Mouse (Mus musculus): ENCODE data around the gene Tgm6. TPM values are rescaled to one million over a fixed set of nuclear protein-coding genes. Genes with fewer than 3 reads are reported as not detected.

The Tgm6 gene
- total RNA-seq, 2 experiments from 2014 or later: not detected

- intact Hi-C loops (cut with DNase I): loop anchor here (10.0 kb wide), 1 partner anchor 243 kb away; no protein-coding TSS in a partner anchor
- no peak for DNase-seq (ENCODE audit: low spot score)
These were observed 59.5 kb downstream of the Tgm6 start for GRCm38 (mm10) chr2:130171674-130172073.

- no peak for DNase-seq (ENCODE audit: low spot score)
- intact Hi-C loops (cut with DNase I): loop anchor here (10.0 kb wide), 1 partner anchor 238 kb away; no protein-coding TSS in a partner anchor
These were observed 64.6 kb downstream of the Tgm6 start for GRCm38 (mm10) chr2:130176820-130177219.

GRCm38 (mm10) chr2:130178381-130178705 lies 66.1 kb downstream of the Tgm6 start:
- intact Hi-C loops (cut with DNase I): loop anchor here (2.0 to 10.0 kb wide), 2 partner anchors 96 to 236 kb away; partner anchors contain the start of gene Nop56
- DNase-seq (ENCODE audit: low spot score): no peak

GRCm38 (mm10) chr2:130178706-130179506 lies 66.7 kb downstream of the Tgm6 start, which contains the start of gene Snrpb:
TSS of gene Snrpb (minus strand) at chr2:130179403.
- intact Hi-C loops (cut with DNase I): loop anchor here (2.0 to 10.0 kb wide), 2 partner anchors 96 to 236 kb away; partner anchors contain the start of gene Nop56
- peak; percentile 77 for DNase-seq (ENCODE audit: low spot score)

- intact Hi-C loops (cut with DNase I): loop anchor here (2.0 to 10.0 kb wide), 2 partner anchors 95 to 235 kb away; partner anchors contain the start of gene Nop56
- DNase-seq (ENCODE audit: low spot score): no peak
These were observed 67.3 kb downstream of the Tgm6 start for GRCm38 (mm10) chr2:130179507-130180019.

GRCm38 (mm10) chr2:130188391-130188790 lies 76.2 kb downstream of the Tgm6 start:
- intact Hi-C loops (cut with DNase I): no loop called here
- DNase-seq (ENCODE audit: low spot score): no peak

GRCm38 (mm10) chr2:130194894-130195293 lies 82.7 kb downstream of the Tgm6 start, which contains the start of gene Tmc2:
TSS of gene Tmc2 (plus strand) at chr2:130195194.
- intact Hi-C loops (cut with DNase I): no loop called here
- no peak for DNase-seq (ENCODE audit: low spot score)

- intact Hi-C loops (cut with DNase I): no loop called here
- no peak for DNase-seq (ENCODE audit: low spot score)
These were observed 88.7 kb downstream of the Tgm6 start for GRCm38 (mm10) chr2:130200961-130201360.

Other genes with a start within 250 kb of the Tgm6 start
- gene Tgm3, start 100.1 kb upstream of the Tgm6 start, total RNA-seq (2021): under 1 TPM in 1 of 2 experiments, not detected in 1; 0.05 TPM
- 100 to 1,000 TPM; 145 to 146 TPM for gene Snrpb, start 67.0 kb downstream of the Tgm6 start, total RNA-seq (2021)
- gene Tmc2, start 82.8 kb downstream of the Tgm6 start, total RNA-seq (2021): not detected
- gene Nop56, start 162.0 kb downstream of the Tgm6 start, total RNA-seq (2021): 10 to 100 TPM; 32.2 to 35.8 TPM
- gene Idh3b, start 172.1 kb downstream of the Tgm6 start, total RNA-seq (2021): 100 to 1,000 TPM; 763 to 771 TPM
- gene Ebf4, start 182.8 kb downstream of the Tgm6 start, total RNA-seq (2021): under 1 TPM; 0.31 to 0.45 TPM

All from heart, postnatal 25 days (tissue).